In genomic region chr4:140405427-140405826, GRCm38 (mm10) we compare ENCODE assay signal across 23 mouse cellular contexts.
DNase-seq lines count a peak whose midpoint lies in the region; ATAC-seq lines count a peak whose summit lies in the region.
"Had no signal": no experiment of that assay in that cellular context is flagged by ENCODE, and none has a peak within 500 bp of the region (broad histone marks: within the 10 kb centered on the region; RNA-seq: fewer than 3 reads in every experiment).

No protein-coding gene starts in this region.

- no peak for ATAC-seq in forebrain, embryonic 16.5 days
- ATAC-seq in midbrain, embryonic 11.5 days (ENCODE audit: low FRiP score) = no peak
- ATAC-seq in midbrain, embryonic 13.5 days = no peak
- ATAC-seq in intestine, embryonic 15.5 days = no peak
- ATAC-seq: activated CD4-positive, CD25-positive, alpha-beta regulatory T cell, adult 4 months; CD4-positive, CD25-positive, alpha-beta regulatory T cell, adult 4 months; intestine, postnatal 0 days had no signal

- no peaks in the 10 kb centered on the region for H3K36me3 ChIP-seq in forebrain, embryonic 10.5 days (replicated peaks)
- H3K36me3 ChIP-seq in forebrain, embryonic 16.5 days (ENCODE audit: control insufficient read depth, insufficient read depth) = no peaks in the 10 kb centered on the region
- H3K36me3 ChIP-seq in midbrain, embryonic 11.5 days (ENCODE audit: control insufficient read depth, insufficient read depth, low read length) = no peaks in the 10 kb centered on the region
- H3K36me3 ChIP-seq in midbrain, embryonic 13.5 days = no peaks in the 10 kb centered on the region
- no peaks in the 10 kb centered on the region for H3K36me3 ChIP-seq in intestine, embryonic 15.5 days
- H3K36me3 ChIP-seq: embryonic facial prominence, embryonic 13.5 days; G1E; heart, embryonic 13.5 days; hindbrain, embryonic 13.5 days had no signal

- H3K9me3 ChIP-seq in forebrain, embryonic 10.5 days = no peaks in the 10 kb centered on the region
- H3K9me3 ChIP-seq in forebrain, embryonic 16.5 days (ENCODE audit: control insufficient read depth, low read length) = no peaks in the 10 kb centered on the region
- H3K9me3 ChIP-seq in midbrain, embryonic 11.5 days (ENCODE audit: control insufficient read depth, low read length) = no peaks in the 10 kb centered on the region
- no peaks in the 10 kb centered on the region for H3K9me3 ChIP-seq in midbrain, embryonic 13.5 days
- H3K9me3 ChIP-seq in intestine, embryonic 15.5 days = no peaks in the 10 kb centered on the region
- H3K9me3 ChIP-seq: embryonic facial prominence, embryonic 13.5 days; forebrain, embryonic 13.5 days; heart, embryonic 13.5 days; hindbrain, embryonic 13.5 days had no signal

- H3K27ac ChIP-seq in forebrain, embryonic 10.5 days = peak overlapping the region; percentile 79; the same call in 1 of the 2 replicates
- no peak overlapping the region for H3K27ac ChIP-seq in forebrain, embryonic 16.5 days (ENCODE audit: low read length)
- no peak overlapping the region for H3K27ac ChIP-seq in midbrain, embryonic 11.5 days (ENCODE audit: low read depth, low read length)
- no peak overlapping the region for H3K27ac ChIP-seq in midbrain, embryonic 13.5 days
- H3K27ac ChIP-seq in intestine, embryonic 15.5 days = no peak overlapping the region
- H3K27ac ChIP-seq: embryonic facial prominence, embryonic 13.5 days; heart, embryonic 13.5 days; hindbrain, embryonic 13.5 days had no signal

- peaks cover 29% of the 10 kb centered on the region for H3K4me1 ChIP-seq in forebrain, embryonic 10.5 days
- H3K4me1 ChIP-seq in forebrain, embryonic 16.5 days (replicated peaks; ENCODE audit: control insufficient read depth, insufficient read depth, low read length) = peaks cover 17% of the 10 kb centered on the region
- H3K4me1 ChIP-seq in midbrain, embryonic 11.5 days (ENCODE audit: control insufficient read depth, insufficient read depth, low read length) = peaks cover 9% of the 10 kb centered on the region
- peaks cover 28% of the 10 kb centered on the region for H3K4me1 ChIP-seq in midbrain, embryonic 13.5 days (replicated peaks)
- H3K4me1 ChIP-seq in intestine, embryonic 15.5 days (replicated peaks) = no peaks in the 10 kb centered on the region

- DNase-seq in forebrain, embryonic 10.5 days (ENCODE audit: extremely low spot score, low spot score) = no peak
- peak; percentile 69 for DNase-seq in midbrain, embryonic 11.5 days (ENCODE audit: low spot score, missing footprints)
- peak; percentile 77 for DNase-seq in R1 (ENCODE audit: low read depth, low spot score)
- DNase-seq in left cerebral cortex, adult 8-10 months (ENCODE audit: low spot score in 2 of 2) = no peak
- DNase-seq: adrenal gland, postnatal 14 days; B cell, adult 2 months; cerebellum, adult 11-12 months; cerebellum, adult 9-10 months; cerebellum, postnatal 25 days; gastrocnemius, postnatal 36 days; heart, adult 11 months; heart, postnatal 36 days had no signal

- H3K9ac ChIP-seq in forebrain, embryonic 16.5 days (replicated peaks; ENCODE audit: low read depth, low read length) = no peak overlapping the region
- no peak overlapping the region for H3K9ac ChIP-seq in midbrain, embryonic 11.5 days (ENCODE audit: low read length)
- H3K9ac ChIP-seq in midbrain, embryonic 13.5 days (replicated peaks) = no peak overlapping the region
- H3K9ac ChIP-seq in intestine, embryonic 15.5 days = no peak overlapping the region
- H3K9ac ChIP-seq: embryonic facial prominence, embryonic 13.5 days; forebrain, embryonic 13.5 days; heart, embryonic 13.5 days; hindbrain, embryonic 13.5 days had no signal

- H3K4me3 ChIP-seq in forebrain, embryonic 10.5 days = no peak overlapping the region
- no peak overlapping the region for H3K4me3 ChIP-seq in forebrain, embryonic 16.5 days (replicated peaks; ENCODE audit: low read length)
- no peak overlapping the region for H3K4me3 ChIP-seq in midbrain, embryonic 11.5 days (ENCODE audit: low read depth, low read length)
- no peak overlapping the region for H3K4me3 ChIP-seq in midbrain, embryonic 13.5 days (replicated peaks)
- H3K4me3 ChIP-seq in intestine, embryonic 15.5 days (replicated peaks) = no peak overlapping the region
- H3K4me3 ChIP-seq: embryonic facial prominence, embryonic 13.5 days; forebrain, embryonic 13.5 days; heart, embryonic 13.5 days; hindbrain, embryonic 13.5 days had no signal

- WGBS in forebrain, embryonic 10.5 days = 85% methylated on average over 9 of the region's 9 CpGs
- 77% methylated on average over 9 of the region's 9 CpGs for WGBS in forebrain, embryonic 16.5 days
- 85% methylated on average over 9 of the region's 9 CpGs for WGBS in midbrain, embryonic 11.5 days
- 80% methylated on average over 9 of the region's 9 CpGs for WGBS in midbrain, embryonic 13.5 days
- 72% methylated on average over 9 of the region's 9 CpGs for WGBS in intestine, embryonic 15.5 days

- H3K4me2 ChIP-seq in forebrain, embryonic 16.5 days (ENCODE audit: low read length) = no peak overlapping the region
- no peak overlapping the region for H3K4me2 ChIP-seq in midbrain, embryonic 11.5 days
- H3K4me2 ChIP-seq in midbrain, embryonic 13.5 days (replicated peaks) = no peak overlapping the region
- no peak overlapping the region for H3K4me2 ChIP-seq in intestine, embryonic 15.5 days (replicated peaks)
- H3K4me2 ChIP-seq: embryonic facial prominence, embryonic 13.5 days; forebrain, embryonic 13.5 days; heart, embryonic 13.5 days; hindbrain, embryonic 13.5 days had no signal

- no peaks in the 10 kb centered on the region for H3K27me3 ChIP-seq in forebrain, embryonic 10.5 days (ENCODE audit: poor library complexity, severe bottlenecking)
- no peaks in the 10 kb centered on the region for H3K27me3 ChIP-seq in forebrain, embryonic 16.5 days (replicated peaks; ENCODE audit: control insufficient read depth, insufficient read depth, low read length)
- no peaks in the 10 kb centered on the region for H3K27me3 ChIP-seq in midbrain, embryonic 11.5 days (ENCODE audit: control insufficient read depth, insufficient read depth, low read length)
- no peaks in the 10 kb centered on the region for H3K27me3 ChIP-seq in midbrain, embryonic 13.5 days
- H3K27me3 ChIP-seq in intestine, embryonic 15.5 days (replicated peaks) = no peaks in the 10 kb centered on the region
- H3K27me3 ChIP-seq: embryonic facial prominence, embryonic 13.5 days; forebrain, embryonic 13.5 days; heart, embryonic 13.5 days had no signal

Comparison
In these comparisons a context has a peak if more than half of its experiments do, and no peak if none do; other contexts are left out.
1. DNase-seq: peak in midbrain, embryonic 11.5 days (single experiment) and R1 (single experiment); none in forebrain, embryonic 10.5 days (single experiment) and left cerebral cortex, adult 8-10 months (0 of 2).